Mouse (Mus musculus) bone marrow macrophage, adult 2 months (primary cell): Measurements from ENCODE around the gene Zbtb8os. TPM values are rescaled to one million over a fixed set of nuclear protein-coding genes. Genes with fewer than 3 reads are reported as not detected.

Experiments
- H3K27ac ChIP-seq: 2 replicates; pipeline ENCODE4 v1.5.1; 2012; ENCODE audit warnings: low read depth, low read length; ENCODE audit not compliant: insufficient read depth
- H3K4me1 ChIP-seq: 2 replicates; pipeline ENCODE4 v1.6.1; 2012; ENCODE audit warnings: low read length; ENCODE audit not compliant: control insufficient read depth, insufficient read depth
- H3K4me3 ChIP-seq: 2 replicates; pipeline ENCODE4 v1.5.1; 2012; ENCODE audit warnings: mild to moderate bottlenecking, low read length, moderate library complexity; ENCODE audit not compliant: insufficient read depth
- CTCF ChIP-seq: IDR thresholded peaks from 2 replicates; pipeline ENCODE4 v1.5.1; 2012; ENCODE audit warnings: low read depth, mild to moderate bottlenecking, low read length, moderate library complexity
- POLR2A ChIP-seq: IDR thresholded peaks from 2 replicates; pipeline ENCODE4 v1.6.1; 2012; ENCODE audit warnings: mild to moderate bottlenecking, low read depth, low read length, borderline replicate concordance
- polyA plus RNA-seq: library from polyadenylated mRNA; stranded (reverse); fragments of >200 nt; gene quantifications from 2 replicates; pipeline ENCODE4 v1.2.4, GENCODE M21; 2012; ENCODE audit not compliant: missing spikeins, insufficient read depth, insufficient read length

The Zbtb8os gene
- polyA plus RNA-seq, 1 experiment = 76.9 TPM

GRCm38 (mm10) chr4:129296066-129296465 is 39.4 kb upstream of the Zbtb8os start:
- H3K4me1 ChIP-seq = no peaks in the 10 kb centered on the region
- no peak overlapping the region for H3K4me3 ChIP-seq
- H3K27ac ChIP-seq = no peak overlapping the region
- no peak for TF ChIP-seq CTCF
- no peak for TF ChIP-seq POLR2A

GRCm38 (mm10) chr4:129297724-129298123 is 37.8 kb upstream of the Zbtb8os start:
- Histone ChIP-seq H3K4me1 (no peaks in the 10 kb centered on the region), H3K4me3 (no peak overlapping the region), H3K27ac (no peak overlapping the region)
- no peak for TF ChIP-seq CTCF
- no peak for TF ChIP-seq POLR2A

GRCm38 (mm10) chr4:129299121-129299520 is 36.4 kb upstream of the Zbtb8os start:
- Histone ChIP-seq H3K4me3 (no peak overlapping the region), H3K27ac (no peak overlapping the region), H3K4me1 (no peaks in the 10 kb centered on the region)
- TF ChIP-seq POLR2A (no peak), CTCF (no peak)

- Histone ChIP-seq H3K27ac (no peak overlapping the region), H3K4me1 (no peaks in the 10 kb centered on the region), H3K4me3 (no peak overlapping the region)
- TF ChIP-seq POLR2A (no peak), CTCF (no peak)
Measured at GRCm38 (mm10) chr4:129303401-129303800, 32.1 kb upstream of the Zbtb8os start.

- H3K4me1 ChIP-seq = no peaks in the 10 kb centered on the region
- H3K27ac ChIP-seq = no peak overlapping the region
- TF ChIP-seq POLR2A (no peak), CTCF (no peak)
- no peak overlapping the region for H3K4me3 ChIP-seq
Measured at GRCm38 (mm10) chr4:129303816-129304215, 31.7 kb upstream of the Zbtb8os start.

- no peak overlapping the region for H3K27ac ChIP-seq
- H3K4me3 ChIP-seq = no peak overlapping the region
- no peak for TF ChIP-seq CTCF
- TF ChIP-seq POLR2A = no peak
- no peaks in the 10 kb centered on the region for H3K4me1 ChIP-seq
Measured at GRCm38 (mm10) chr4:129304306-129304705, 31.2 kb upstream of the Zbtb8os start.

GRCm38 (mm10) chr4:129307936-129308335 is 27.6 kb upstream of the Zbtb8os start:
- TF ChIP-seq CTCF = no peak
- no peak for TF ChIP-seq POLR2A
- H3K27ac ChIP-seq = no peak overlapping the region
- H3K4me3 ChIP-seq = no peak overlapping the region
- H3K4me1 ChIP-seq = no peaks in the 10 kb centered on the region

GRCm38 (mm10) chr4:129313886-129314285 is 21.6 kb upstream of the Zbtb8os start:
- Histone ChIP-seq H3K4me1 (no peaks in the 10 kb centered on the region), H3K4me3 (no peak overlapping the region), H3K27ac (no peak overlapping the region)
- TF ChIP-seq POLR2A = no peak
- TF ChIP-seq CTCF = no peak

GRCm38 (mm10) chr4:129320876-129321275 is 14.6 kb upstream of the Zbtb8os start:
- no peak overlapping the region for H3K4me3 ChIP-seq
- peaks cover 12% of the 10 kb centered on the region for H3K4me1 ChIP-seq
- TF ChIP-seq POLR2A = no peak
- TF ChIP-seq CTCF = no peak
- H3K27ac ChIP-seq = no peak overlapping the region

GRCm38 (mm10) chr4:129322042-129322441 is 13.5 kb upstream of the Zbtb8os start:
- H3K27ac ChIP-seq = no peak overlapping the region
- peaks cover 16% of the 10 kb centered on the region for H3K4me1 ChIP-seq
- no peak overlapping the region for H3K4me3 ChIP-seq
- TF ChIP-seq CTCF (no peak), POLR2A (no peak)

- Histone ChIP-seq H3K4me1 (peaks cover 16% of the 10 kb centered on the region), H3K27ac (no peak overlapping the region), H3K4me3 (no peak overlapping the region)
- TF ChIP-seq CTCF (no peak), POLR2A (no peak)
Measured at GRCm38 (mm10) chr4:129323491-129323890, 12.0 kb upstream of the Zbtb8os start.
